Mouse (Mus musculus) layer of hippocampus, postnatal 36 days (tissue): ENCODE results near the gene Rnf32. TPM values are rescaled to one million over a fixed set of nuclear protein-coding genes. Genes with fewer than 3 reads are reported as not detected.

Source experiments
- DNase-seq, 2 experiments: peaks; one replicate each; pipeline ENCODE4 v3.0.0; 2022
- total RNA-seq, 2 experiments: library from RNA; stranded (reverse); gene quantifications; 2 replicates each; pipeline ENCODE4 v1.2.3; 2021

The Rnf32 gene
- total RNA-seq, result 10 to 100 TPM; 26.0 to 27.1 TPM

DNA sequence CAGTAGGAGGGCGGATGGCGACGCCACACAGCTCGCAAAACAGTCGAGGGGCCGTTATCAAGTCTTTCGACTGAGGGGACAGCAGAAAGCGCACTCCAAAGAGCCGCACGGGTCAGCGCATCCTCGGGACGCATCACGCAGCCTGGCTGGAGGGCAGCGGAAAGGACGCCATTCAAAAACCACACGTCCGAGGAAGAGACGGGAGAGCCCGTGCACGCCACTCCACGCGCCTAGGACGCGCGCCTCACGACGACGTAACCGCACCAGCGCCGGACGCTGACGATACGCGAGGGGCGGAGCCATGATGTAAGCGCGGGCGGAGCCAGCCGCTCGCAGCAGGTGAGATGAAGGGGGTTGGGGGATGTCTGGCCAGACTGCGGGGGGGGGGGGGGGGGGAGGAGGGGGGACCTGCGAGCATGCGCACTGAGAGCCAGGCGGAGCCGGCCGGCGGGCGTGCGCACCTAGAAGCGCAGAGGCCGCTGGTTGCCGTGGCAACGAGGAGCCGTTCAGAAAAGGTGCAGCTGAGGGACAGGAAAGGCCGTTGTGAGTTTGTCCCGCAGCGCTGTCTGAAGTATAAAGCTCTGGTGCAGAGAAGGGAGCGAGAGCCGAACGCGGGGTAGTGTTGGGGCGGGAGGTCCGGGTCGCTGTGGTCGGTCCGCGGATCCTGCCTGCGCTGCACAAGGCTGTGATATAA lies at the start of gene Rnf32:
Gene Rnf32 (plus strand): TSS at position 423 of the 694 bp plus-strand sequence.
- DNase-seq, result peak; percentile 83 to 86

DNA sequence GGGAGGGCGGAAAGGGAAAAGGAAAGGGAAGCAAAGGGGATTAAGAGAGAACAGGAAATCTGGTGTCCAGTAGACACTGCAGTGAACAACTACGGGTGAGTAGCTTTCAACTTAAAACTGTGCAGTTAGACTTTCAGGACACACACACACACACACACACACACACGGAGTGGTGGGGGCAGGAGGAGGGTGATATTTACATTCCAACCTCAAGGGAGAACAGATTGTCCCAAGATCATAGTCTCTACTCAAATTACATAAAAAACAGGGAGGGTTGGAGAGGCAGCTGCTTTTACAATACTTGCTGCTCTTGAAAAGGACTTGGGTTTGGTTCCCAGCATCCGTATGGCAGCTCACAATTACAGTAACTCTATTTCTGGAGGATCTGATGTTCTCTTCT lies 45.6 kb upstream of the Rnf32 start:
- no peak for DNase-seq

DNA sequence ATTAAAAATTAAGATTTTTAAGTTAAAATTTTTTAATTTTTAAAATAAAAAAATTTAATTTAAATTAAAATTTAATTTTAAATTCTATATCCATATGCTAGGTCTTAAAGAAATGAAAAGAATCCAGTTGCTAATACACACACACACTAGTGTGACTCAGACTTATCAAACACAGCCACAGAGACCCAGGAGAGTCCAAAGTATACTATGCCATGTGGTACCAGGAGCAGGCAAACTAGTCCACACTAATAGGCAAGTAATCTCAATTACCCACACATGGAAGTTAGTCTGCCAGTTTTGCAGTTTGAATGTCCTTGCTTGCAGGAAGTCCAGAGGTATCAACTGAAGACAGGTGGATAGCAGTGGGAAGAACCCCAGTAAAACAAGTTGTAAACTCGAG lies 35.9 kb upstream of the Rnf32 start:
- no peak for DNase-seq

DNA sequence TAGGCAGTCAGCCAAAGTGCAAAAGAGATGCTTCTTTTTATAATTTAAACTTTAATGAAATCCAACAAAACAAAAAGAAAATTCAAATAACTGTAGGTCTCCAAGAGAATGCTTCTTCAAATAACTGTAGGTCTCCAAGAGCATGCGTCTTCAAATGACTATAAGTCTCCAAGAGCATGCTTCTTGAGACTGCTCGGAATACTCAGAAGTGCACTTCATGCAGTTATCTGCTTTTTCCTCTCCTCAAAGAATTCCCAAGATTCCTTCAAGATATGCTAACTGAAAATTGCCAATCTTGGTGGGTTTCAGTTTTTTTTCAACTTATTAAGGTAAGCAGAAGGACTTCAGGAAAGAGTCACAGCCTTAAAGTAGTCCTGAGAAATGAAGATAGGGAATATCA lies 28.8 kb upstream of the Rnf32 start:
- no peak for DNase-seq

DNA sequence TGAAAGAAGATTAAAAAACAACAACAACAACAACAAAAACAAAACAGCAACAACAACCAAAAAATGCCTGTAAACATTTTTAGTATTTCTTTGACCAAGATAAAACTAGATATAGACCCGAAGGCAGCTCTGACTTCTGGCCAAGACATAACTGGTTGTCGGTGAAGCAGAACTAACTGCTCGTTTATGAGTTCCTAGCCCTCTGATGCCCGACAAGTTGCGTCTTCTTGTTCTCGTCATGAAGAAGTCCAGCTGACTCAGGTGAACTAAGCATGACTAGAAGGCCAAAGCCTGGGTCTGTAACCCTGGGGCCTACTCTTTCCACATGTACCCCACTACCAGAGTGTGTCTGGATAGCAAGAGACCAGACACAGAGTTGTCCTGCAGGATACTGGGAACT lies 25.6 kb upstream of the Rnf32 start:
- DNase-seq, result no peak

DNA sequence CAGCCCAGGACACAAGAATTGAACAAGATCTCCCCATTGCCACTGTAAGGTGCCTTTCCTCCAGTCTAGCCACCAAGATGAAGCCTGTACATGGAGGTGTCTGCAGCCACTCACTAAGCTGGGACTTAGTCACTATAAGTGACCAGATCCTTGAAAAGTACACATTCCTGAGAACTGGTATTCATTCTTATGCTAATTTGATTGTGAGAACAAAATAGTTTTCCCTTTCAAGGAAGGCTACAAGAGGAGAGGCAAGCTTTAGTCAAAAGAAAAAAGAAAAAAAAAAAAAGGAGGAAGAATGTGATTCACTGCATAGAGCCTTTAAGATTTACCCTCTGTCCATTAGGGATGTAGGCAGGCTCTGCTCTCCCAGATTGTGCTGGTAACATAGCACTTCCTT lies 24.6 kb upstream of the Rnf32 start:
- DNase-seq, result no peak

DNA sequence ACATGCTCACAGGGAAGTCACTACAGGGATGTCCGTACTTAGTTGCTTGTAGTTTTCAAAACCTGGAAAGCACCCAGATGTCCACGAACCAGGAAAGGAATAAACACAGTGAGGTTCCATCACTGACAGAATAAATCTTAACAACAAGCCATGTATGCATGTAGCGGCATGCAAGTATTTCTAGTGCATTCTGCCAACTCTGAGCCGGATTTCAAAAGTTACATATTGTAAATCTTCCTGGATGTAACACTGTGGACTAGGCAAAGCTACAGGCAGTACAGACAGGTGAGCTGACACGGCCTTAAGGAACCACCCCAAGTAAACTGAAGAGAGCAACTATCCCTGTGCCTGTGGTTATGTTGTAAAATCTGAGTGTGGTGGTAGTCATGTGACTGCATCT lies 9.0 kb upstream of the Rnf32 start:
- no peak for DNase-seq

DNA sequence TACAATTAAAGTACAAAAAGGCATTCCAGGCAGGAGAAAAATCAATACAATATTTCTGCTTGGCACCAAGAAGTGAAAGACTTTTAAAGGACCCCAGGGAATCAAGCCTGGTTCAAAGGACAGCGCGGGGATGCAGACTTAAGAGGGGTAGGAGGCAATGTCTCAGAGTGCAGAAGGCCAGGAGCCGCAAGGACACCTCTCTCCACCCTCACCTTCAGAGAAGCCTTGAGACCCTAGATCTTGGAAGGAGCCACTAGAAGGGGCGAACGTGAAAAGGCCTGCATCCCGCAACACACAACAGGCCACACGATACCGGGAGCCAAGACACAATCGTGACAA lies 592 bp upstream of the Rnf32 start:
- DNase-seq, result no peak

DNA sequence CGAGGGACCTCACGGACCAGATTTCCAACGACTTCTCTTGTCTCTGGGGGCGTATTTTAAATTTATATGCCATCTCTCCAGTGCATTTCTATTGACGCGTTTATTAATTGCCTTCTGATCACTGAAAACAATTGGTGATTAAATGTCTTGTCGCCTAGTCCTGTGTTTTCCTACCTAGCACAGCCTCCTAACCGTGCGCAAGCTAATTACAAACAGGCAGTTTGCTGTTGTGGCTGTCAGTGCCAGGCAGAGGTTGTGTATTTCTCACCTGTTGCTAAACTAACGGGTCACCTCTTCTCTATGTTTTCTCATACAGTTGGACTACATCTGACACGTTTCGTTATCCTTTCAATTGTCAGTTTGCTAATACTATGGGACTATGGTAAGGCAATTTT lies 469 bp downstream of the Rnf32 start:
- no peak for DNase-seq

DNA sequence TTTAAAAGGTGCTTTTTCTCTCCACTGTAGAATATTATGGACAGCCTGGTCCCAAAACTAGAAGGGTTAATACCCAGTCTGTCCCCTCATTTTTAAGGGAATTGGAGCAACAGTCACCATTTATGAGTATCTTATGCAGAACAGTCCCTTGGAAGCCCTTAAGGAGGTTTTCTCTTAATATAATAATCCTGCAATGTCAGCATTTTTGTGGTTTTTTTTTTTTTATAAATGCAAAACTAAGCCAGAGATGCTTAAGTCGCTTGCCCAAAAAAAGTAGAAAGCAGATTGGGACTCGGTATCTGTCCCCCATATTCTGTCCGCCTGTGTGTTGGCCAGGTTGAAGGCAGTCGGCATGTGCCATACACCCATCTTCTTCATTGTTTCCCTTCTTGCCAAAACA lies 1.4 kb downstream of the Rnf32 start:
- no peak for DNase-seq

DNA sequence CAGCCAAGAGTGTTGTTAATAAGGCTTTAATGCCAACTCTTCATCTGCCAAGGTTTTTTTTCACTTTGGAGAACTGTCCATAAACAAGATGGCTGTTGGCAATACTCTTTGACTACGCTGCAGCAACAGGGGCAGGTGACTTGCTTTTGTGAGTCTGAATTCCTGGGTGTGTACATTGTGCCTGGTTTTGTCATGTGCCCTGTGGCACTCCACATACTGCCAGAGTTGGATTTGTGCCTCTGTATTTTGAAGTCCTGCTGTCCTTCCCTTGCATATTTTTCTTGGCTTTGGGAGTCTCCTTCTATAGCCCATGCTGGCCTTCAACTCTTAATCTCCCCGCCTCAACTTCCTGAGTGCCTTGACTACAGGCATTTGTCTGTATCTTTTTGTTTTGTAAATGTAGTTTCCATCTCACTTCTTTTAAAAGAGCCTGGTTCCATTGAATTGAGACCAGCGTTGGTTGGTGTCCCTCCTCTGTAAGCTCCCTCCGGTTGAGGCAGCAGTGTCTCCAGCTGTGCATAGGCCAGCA lies 3.2 kb downstream of the Rnf32 start:
- no peak for DNase-seq

DNA sequence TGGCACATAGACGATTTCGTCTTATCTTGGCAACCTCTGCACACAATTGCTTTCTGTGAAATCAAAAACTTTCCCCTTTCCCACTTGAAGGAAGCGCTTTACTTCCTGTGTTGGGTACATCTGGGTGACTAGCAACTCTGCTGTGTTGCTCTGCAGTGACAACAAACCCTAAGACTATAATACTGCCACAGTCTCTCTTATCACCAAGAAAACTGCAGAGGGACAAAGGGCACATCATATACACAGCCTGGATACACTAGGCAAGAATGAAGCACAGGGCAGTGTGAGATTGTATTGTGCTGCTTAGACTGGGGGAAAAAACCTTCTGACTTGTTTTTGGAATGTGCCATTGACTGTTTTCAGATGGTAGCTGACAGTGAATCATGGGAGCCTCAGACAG lies 4.1 kb downstream of the Rnf32 start:
- no peak for DNase-seq

DNA sequence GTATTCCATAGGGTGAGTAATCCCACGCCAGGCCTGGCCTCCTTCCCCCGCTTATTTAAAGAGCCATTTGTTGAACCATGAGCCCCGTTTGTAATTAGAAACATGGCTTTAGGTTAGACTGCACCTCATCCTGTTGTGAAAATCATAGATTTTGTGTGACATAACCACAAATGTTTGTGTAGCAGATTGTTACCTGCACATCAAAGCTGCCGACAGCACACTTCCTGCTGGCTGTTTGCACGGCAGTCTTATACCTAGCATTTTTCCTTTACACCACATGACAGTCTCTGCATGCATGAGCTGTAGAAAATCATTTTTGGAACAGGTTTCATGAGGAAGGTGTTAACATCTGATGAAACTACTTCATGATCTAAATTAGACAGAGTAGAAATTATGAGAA lies 9.9 kb downstream of the Rnf32 start:
- no peak for DNase-seq

DNA sequence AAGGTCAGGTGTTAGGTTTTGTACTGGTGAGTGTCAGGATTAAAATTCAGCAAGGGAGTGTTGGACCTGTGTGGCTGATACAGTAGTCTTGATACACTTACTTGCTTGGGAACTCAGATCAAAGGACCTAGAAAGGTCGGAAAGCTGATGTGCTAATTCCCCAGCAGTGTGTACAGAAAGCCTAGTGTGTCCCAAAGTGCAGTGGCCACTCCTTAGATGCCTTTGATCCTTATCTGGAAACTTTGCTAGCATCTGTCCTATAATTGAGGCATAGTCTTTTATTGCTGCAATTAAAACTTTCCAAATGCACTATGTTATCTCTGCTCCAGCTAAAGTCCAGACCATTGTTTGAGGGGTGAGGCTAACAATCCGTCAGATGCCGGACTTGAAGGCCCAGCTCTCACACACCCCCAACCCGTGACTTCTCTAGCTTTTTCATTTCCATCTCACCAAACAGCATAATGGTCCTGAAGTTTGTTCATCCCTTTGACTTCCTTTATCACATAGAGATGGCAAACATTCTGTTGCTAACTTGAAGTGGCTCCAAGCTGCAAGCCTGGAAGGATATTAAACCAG lies 16.3 kb downstream of the Rnf32 start:
- no peak for DNase-seq

DNA sequence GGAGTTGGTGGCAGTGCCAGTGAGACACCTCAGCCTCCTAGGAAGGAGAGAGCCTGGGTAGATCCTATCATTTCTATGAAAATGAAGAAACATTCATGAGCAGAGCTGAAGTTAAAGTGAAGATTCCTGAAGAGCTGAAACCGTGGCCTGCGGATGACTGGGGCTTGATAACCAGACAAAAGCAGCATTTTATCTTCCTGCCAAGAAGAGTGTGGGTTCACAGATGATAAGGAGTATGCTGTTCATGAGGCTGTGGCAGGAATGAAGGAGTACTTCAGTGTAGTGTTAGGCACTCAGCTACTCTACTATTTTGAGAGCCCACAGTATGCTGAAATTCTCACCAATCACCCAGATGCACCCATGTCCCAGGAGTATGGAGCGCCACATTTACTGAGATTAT lies 22.2 kb downstream of the Rnf32 start:
- no peak for DNase-seq

DNA sequence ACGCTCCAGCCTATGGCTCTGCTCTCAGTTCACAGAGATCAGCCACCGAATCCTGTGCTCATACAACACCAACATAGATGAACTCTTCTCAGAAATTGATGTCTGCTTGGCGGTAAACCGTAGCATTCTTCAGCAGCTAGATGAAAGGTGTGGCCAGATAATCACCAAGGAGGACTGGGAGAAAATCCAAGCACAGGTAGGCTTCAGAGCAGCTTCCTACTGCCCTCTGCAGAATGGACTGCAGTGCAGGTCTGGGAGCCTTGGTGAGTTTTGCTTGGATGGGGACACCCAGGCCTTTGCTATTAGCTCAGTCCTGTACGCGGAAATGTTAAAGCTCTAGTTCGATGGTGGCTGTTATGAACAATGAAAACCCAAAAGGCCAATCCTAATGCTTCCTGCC lies 28.3 kb downstream of the Rnf32 start:
- no peak for DNase-seq

DNA sequence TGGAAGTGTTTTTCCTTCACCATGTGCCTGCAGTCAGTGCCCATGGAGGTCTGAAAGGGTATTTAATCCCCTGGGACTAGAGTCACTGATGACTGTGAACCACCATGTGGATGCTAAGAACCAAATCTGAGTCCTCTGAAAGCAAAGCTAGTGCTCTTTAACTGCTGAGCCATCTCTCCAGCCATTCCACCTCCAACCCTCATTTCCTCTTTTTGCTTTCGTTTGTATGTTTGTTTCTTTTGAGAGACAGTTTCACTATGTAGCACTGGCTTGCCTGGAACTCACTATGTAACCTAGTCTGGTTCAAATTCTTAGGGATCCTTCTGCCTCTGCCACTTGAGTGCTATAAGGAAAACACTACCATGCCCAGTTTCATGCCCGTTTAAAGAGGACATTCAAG lies 34.7 kb downstream of the Rnf32 start:
- no peak for DNase-seq

DNA sequence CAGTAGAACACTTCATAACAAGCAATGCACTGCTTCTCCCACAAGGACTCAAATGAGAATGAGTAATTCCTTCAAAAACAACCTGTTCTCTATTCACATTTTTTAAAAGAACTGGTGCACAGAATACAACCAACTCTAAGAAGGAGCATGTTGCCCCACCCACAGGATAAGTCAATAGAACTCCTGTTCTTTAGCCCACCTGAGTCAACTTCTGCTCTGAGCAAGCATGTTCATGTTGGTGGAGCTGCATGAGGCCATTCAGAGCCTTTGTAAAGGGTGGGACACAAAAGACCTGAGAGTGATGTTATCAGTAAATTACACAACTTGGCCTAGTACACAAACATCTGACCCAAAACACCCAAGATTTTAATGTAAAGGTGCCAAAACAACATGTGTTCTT lies 42.6 kb downstream of the Rnf32 start:
- DNase-seq, result no peak

DNA sequence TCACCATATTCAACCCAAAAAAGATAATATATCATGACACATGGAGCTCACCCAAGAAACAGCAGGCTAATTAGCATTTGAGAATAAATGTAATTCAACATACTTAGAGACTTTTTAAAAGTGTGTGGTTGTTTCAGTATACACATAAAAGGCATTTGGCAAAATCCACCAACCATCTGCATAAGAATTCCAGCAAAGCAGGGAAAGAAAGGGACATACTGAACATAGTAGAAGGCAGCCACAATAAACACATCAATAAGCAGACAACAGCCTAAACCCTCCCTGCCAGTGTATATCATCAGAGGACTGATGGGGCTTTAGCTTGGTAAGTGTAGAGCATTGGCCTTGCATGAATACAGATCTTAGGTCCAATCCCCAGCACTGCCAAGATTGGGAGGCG lies 49.0 kb downstream of the Rnf32 start:
- DNase-seq, result no peak

DNA sequence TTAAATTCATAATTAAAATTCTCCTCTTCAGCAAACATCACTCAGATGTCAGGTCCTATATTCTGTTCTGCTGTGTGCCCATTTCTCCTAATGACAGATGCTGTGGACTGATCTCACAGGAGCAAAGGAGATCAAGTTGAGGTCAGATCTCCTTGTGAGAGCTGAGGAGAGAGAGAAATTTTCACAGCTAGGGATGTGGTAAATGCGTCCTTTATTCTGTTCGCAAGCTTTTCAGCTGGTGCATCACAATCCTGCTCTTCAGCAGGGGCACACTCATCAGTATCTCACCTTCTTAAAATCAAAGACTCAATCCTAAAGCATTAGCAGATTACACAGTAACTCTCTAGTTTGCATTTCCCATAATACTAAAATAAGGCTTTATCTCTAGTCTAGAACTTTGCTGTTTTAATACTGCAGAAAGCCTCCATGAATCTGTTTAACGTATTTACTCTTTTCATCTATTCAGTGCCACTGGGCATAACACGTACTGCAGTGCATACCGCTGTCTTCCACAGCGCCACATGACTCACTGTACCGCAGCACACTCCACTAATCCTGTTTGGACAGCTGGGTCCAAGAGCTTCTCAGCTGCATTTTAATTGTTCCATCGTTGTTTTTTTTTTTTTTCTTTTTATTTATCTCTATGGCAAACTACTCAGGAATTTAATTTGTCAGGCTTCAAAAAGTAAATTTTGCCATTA lies 55.2 kb downstream of the Rnf32 start:
- DNase-seq, result no peak

DNA sequence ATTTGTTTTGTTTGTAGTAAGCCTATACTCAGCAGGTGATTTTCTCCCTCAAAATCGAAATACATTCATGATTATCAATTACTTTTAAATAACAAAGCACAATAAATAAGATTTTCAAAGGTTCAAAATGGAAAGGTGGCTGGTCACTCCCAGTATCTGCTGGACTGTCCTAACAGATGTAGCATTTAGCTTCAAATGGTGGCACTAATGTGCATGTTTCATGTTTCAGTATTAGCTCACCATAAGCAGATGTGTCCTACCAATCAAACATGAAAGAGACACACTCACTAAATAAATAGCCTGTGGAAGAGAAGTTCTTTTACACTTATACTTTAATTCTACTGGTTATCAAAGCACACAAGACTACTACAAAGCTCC lies 55.7 kb downstream of the Rnf32 start:
- no peak for DNase-seq

DNA sequence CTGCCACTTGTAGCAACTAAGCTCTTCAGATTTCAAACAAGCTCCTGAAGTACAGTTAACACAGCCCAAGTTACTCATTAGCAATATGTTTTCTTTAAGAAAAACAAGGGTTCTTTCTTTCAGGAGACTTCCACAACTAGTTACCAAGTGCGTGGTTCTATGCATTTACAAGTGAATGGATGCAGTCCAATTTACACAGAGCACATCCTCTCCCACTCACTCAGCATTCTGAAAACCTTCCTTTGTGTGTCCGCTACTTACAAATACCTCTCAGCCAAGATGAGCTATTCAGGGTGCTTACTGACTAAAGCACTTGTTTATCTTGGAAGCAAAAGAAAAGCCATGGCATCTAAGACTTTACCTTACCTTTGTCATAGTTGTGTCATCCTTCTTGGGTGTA lies 58.1 kb downstream of the Rnf32 start:
- DNase-seq, result no peak

DNA sequence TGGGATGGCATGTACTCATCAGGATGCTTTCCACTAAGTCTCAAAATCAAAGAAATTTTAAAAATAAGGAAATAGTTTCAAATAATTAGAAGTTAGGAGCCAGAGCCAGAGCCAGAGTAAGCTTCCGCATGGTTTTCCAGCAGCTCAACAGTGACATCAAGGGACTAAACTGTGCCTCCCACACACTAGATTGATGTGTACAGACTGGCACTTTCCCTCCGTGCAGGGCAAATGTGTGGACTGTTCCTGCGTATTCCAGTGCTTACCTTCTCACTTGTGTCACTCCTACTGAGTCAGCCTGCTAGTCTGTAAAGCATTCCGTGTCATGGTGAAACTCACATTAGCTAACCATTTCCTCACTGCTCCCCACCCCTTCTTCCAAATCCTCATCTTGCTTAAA lies 75.1 kb downstream of the Rnf32 start:
- DNase-seq, result no peak

DNA sequence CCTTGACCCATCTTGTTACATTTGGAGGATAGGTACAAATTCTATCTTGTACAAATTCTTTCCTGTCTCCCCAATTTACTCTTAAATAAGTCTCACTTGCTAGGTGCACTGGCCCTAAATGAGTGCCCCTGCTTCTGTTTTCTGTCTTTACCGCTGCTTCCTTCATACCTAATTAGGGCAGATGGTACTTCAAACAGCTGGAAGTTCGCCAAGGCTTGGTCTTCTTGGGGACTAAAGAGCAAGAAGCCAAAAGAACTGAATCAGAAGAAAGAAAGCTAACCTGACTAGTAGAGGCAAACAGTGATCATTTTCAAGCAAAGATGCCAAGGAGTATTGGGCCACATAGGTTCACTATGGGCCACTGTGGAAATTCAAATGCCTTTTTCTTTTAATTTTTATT lies 77.6 kb downstream of the Rnf32 start:
- DNase-seq, result no peak
